Mouse (Mus musculus): Measurements from ENCODE around the gene Hic1.
A peak's percentile ranks its signal among the peaks of the same experiment; 100 is the strongest.

Gene Hic1

GRCm38 (mm10) chr11:75168590-75169361 lies 543 bp downstream of the Hic1 start:
- DNase-seq (ENCODE audit: extremely low spot score, low spot score) = peak; percentile 87

- DNase-seq (ENCODE audit: extremely low spot score, low spot score) = no peak
Observed at GRCm38 (mm10) chr11:75167643-75168589, 1.4 kb downstream of the Hic1 start.

- DNase-seq (ENCODE audit: extremely low spot score, low spot score) = peak; percentile 69
Observed at GRCm38 (mm10) chr11:75166861-75167642, 2.3 kb downstream of the Hic1 start.

GRCm38 (mm10) chr11:75166193-75166842 lies 3.0 kb downstream of the Hic1 start:
- DNase-seq (ENCODE audit: extremely low spot score, low spot score) = peak; percentile 50

DNA sequence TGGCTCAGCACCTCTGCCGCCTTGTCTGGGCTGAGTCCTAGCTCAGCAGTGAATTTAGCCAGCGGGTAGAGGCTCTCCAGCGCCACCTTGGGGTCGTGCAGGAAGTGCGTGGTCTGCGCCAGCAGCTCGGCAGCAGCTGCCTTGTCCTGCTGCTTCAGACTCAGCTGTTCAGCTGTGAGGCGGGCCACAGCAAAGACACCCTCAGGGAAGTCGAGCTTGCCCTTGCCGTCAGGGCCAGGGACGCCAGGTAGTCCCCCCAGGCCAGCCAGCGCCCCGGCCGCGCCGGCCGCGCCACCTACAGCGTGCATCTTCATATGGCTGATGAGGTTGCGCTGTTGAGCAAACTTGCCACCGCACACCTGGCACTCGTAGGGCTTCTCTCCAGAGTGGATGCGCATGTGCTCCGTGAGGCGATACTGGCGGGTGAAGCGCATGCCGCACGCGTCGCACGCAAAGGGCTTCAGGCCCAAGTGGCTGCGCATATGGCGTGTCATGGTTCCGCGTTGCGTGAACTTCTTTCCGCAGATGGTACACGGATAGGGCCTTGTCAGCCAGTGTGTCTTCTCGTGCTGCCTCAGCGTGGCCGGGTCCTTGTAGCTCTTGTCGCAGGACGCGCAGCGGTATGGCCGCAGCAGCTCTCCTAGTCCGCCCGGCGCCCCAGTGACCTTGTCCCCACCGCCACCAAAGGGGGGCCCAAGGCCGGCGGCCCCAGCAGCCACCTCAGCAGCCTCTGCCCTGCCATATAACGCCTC lies 3.7 kb downstream of the Hic1 start:
- DNase-seq (ENCODE audit: extremely low spot score, low spot score) = peak; percentile 74

DNA sequence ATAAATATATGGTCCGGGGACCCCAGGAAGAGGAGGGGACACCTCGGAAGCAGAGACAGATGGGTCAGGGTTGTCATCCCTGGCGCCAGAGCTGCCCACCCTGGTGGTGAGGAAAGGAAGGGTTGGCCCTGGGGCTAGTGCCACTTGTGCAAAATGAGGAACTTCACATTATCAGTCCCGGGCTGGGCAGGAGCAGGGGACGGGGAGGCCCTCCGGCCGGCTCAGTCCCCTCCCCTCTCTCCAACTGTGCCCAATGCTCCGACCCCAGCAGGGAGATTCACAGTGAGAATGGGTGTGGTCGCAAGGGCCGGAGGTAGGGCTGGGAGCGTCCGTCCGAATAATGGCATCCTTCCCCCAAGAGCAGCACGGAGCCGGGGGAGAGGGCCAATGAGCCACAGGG lies 4.6 kb downstream of the Hic1 start:
- DNase-seq (ENCODE audit: extremely low spot score, low spot score) = no peak

DNA sequence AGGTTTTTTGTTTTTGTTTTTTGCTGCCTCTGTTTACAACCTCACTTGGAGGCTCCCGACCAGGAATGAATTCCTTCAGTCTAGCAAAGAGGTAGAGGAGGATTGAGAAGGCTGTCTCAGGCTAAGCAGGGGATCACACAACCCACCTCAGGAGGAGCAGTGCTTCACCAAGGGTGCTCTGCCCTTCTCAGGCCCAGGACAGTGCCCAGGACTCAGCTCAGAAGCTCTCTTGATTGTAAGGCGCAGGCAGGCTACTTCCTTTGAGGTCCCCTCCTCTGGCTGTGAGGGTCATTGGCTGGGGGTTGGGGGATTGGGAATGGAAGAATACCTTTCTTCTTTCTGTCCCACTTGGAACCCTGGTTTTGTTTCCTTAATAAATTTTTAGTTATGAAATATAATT lies 5.3 kb downstream of the Hic1 start:
- DNase-seq (ENCODE audit: extremely low spot score, low spot score) = no peak

- DNase-seq (ENCODE audit: extremely low spot score, low spot score) = no peak
Observed at GRCm38 (mm10) chr11:75163379-75163778, 5.9 kb downstream of the Hic1 start.

DNA sequence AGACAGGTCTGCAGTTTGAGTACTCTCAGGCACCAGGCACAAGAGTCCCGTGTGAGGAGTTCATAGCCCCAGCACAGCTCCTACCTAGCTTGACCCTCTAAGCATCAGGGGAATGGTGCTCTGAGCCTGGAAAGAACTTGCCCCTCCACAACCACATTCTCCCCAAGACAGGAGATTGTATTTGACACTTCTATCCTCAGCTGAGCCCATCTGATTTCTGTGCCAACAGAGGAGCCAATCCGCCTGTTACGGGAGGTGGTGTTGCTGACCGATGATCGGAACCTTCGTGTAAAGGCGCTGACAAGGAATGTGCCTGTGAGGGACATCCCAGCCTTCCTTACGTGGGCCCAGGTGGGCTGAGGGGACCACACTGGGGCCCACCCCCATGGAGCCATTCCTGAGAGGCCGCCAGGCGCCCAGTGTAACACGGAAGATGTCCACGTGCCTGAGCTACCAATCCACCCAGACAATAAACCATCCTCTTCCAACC lies 6.7 kb downstream of the Hic1 start:
- no peak for DNase-seq (ENCODE audit: extremely low spot score, low spot score)

DNA sequence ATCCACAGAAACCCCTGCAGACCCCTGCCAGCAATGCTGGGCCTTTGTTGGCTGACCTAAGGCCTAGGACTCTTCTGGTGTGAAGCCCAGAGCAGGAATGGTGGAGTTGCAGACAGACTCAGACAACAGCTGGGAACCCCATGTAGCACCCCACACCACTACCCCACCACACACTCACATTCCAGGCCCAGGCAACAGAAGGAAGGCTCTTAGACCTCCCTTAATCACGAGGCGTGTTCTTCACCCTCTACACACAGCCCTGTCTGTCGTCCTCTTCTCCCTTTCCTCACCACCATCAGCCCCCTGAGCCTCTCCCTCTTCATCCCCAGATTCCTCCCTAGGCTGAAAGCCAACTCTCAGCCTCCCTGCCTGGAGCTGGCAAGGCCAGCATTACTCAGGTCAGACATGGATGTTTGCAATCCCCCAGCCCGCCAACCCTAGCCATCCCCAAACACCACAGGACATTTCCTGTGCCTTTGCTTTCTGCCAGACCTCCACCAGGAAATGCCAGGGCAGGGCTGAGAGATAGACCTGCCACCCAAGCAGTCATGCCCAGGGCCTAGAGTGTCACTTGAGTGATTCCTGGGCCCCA lies 7.8 kb downstream of the Hic1 start:
- no peak for DNase-seq (ENCODE audit: extremely low spot score, low spot score)

- DNase-seq (ENCODE audit: extremely low spot score, low spot score) = no peak
Observed at GRCm38 (mm10) chr11:75160954-75161353, 8.4 kb downstream of the Hic1 start.

DNA sequence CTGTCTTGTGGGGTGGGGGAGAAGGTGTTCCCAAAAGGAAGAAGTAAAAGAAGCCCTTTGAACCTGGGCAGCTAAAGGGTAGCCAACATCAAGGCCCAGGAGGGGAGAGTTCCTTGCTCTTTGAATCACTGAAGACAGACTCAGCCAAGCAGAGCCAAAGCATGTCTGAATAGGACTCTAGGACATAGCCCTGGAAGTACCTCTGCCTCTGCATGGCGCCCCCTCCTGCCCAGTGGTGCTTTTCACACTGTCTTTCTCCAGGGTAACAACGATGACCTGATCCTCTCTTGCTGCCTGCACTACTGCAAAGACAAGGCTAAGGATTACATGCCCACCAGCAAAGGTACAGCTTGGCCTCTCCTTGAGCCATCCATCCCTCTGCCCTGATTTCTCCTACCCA lies 9.8 kb downstream of the Hic1 start:
- no peak for DNase-seq (ENCODE audit: extremely low spot score, low spot score)

DNA sequence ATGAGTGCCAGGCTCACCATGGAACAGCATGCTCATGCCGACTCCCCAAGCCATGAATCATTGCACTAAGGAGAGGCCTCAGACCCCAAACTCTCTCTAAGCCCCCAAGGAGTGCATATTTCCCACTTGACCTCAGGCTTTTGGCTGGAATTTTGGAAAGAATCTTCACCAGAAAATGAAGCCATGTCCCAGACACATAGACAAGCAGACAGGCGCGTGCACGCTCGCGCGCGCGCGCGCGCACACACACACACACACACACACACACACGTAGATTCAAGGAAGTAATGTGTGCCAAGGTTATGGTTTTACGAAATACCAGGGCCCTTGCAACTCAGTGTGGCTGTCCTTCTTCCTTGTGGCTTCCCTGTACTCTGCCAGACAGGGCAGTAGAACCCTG lies 10.9 kb downstream of the Hic1 start:
- no peak for DNase-seq (ENCODE audit: extremely low spot score, low spot score)

- no peak for DNase-seq (ENCODE audit: extremely low spot score, low spot score)
Observed at GRCm38 (mm10) chr11:75157901-75158300, 11.4 kb downstream of the Hic1 start.

DNA sequence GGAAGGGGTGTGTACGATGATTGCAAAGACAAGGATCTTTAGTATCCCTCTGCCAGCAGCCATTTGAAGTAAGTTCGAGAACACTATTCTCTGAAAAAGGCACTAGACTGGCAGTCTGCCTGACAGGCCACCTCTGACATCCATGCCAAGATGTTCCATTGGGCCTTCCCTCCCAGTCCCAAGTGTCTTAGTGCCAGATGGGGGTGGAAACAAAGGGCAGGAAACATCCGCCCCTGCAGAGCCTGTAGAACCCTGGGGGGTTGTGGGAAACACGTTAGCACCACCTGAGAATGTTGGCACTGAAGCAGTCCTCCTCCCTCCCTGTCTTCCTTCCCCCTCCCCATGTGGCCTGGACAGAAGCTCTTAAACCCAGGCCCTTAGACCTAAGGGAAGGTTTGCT lies 12.3 kb downstream of the Hic1 start:
- DNase-seq (ENCODE audit: extremely low spot score, low spot score) = no peak

- DNase-seq (ENCODE audit: extremely low spot score, low spot score) = no peak
Observed at GRCm38 (mm10) chr11:75156416-75156815, 12.9 kb downstream of the Hic1 start.

DNA sequence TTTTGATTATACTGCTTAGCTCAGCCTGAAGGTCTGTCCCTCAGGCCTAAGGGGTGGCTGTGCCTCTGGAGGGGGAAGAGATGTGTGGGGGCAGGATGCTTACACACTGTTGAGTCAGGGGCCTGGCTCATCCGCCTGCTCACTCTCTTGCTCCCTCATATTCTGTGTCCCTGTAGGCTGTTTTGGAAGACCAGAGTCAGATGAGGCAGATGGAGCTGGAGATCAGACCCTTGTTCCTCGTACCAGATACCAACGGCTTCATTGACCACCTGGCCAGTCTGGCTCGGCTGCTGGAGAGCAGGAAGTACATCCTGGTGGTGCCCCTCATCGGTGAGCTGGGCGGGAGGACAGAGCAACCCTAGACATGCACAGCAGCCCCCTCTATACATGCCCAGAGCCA lies 13.3 kb downstream of the Hic1 start:
- no peak for DNase-seq (ENCODE audit: extremely low spot score, low spot score)

- no peak for DNase-seq (ENCODE audit: extremely low spot score, low spot score)
Observed at GRCm38 (mm10) chr11:75154053-75154585, 15.2 kb downstream of the Hic1 start.
